Mouse (Mus musculus): ENCODE data around the gene Bcr. TPM values are rescaled to one million over a fixed set of nuclear protein-coding genes. Genes with fewer than 3 reads are reported as not detected.

Gene Bcr
- total and polyA plus RNA-seq, 2 experiments from 2014 or later, result 10.1 to 49.6 TPM

DNA sequence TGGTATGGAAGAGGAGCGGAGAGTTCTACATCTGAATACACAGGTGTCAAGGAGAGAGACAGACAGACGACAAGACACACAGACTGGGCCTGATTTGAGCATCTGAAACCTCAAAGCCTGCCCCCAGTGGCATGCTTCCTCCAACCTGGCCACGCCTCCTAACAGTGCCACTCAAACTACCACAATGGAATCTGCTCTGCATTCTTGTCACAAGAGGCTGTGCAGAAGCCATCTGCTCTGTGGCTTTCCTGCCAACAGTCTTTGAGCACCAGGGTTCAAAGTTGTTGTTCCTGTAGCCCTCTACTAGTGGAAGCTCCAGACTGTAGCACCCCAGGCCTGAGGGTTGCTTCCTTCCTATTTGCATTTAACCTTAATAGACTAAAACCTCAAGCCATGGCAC is 76.8 kb downstream of the Bcr start:
- WGBS, result 73% methylated on average over 3 of the region's 3 CpGs
- H3K4me2 ChIP-seq (ENCODE audit: low read depth), result no peak overlapping the region
- H3K4me3 ChIP-seq (ENCODE audit: low read depth, low read length), result no peak overlapping the region
- H3K9me3 ChIP-seq (ENCODE audit: low read length), result no peaks in the 10 kb centered on the region
- H3K27ac ChIP-seq (ENCODE audit: low read depth, low read length), result no peak overlapping the region
- TF ChIP-seq CTCF (IDR thresholded peaks at IDR 0.05; ENCODE audit: low read depth), result peak; percentile 9; the same call in 1 of the 2 replicates
- H3K27me3 ChIP-seq (ENCODE audit: insufficient read depth, low read length), result no peaks in the 10 kb centered on the region
- peaks cover 61% of the 10 kb centered on the region for H3K36me3 ChIP-seq (ENCODE audit: insufficient read depth)
- H3K4me1 ChIP-seq (ENCODE audit: insufficient read depth), result no peaks in the 10 kb centered on the region
- no peak overlapping the region for H3K9ac ChIP-seq
- ATAC-seq (peak; percentile 83), DNase-seq (peak; percentile 45)

GRCm38 (mm10) chr10:75145221-75145620 is 84.8 kb downstream of the Bcr start:
- Histone ChIP-seq H3K27me3 (ENCODE audit: insufficient read depth, low read length) (no peaks in the 10 kb centered on the region), H3K4me1 (ENCODE audit: insufficient read depth) (no peaks in the 10 kb centered on the region), H3K9ac (no peak overlapping the region), H3K9me3 (ENCODE audit: low read length) (no peaks in the 10 kb centered on the region), H3K4me3 (ENCODE audit: low read depth, low read length) (no peak overlapping the region), H3K4me2 (ENCODE audit: low read depth) (no peak overlapping the region), H3K36me3 (ENCODE audit: insufficient read depth) (peaks cover 78% of the 10 kb centered on the region), H3K27ac (ENCODE audit: low read depth, low read length) (no peak overlapping the region)
- no peak for TF ChIP-seq CTCF (IDR thresholded peaks at IDR 0.05; ENCODE audit: low read depth)
- ATAC-seq (no peak), DNase-seq (no peak)
- WGBS, result 87% methylated on average over 17 of the region's 17 CpGs

- no peaks in the 10 kb centered on the region for H3K27me3 ChIP-seq (ENCODE audit: insufficient read depth, low read length)
- H3K4me2 ChIP-seq (ENCODE audit: low read depth), result no peak overlapping the region
- H3K4me3 ChIP-seq (ENCODE audit: low read depth, low read length), result no peak overlapping the region
- ATAC-seq (no peak), DNase-seq (no peak)
- WGBS, result 96% methylated on average over 4 of the region's 4 CpGs
- H3K27ac ChIP-seq (ENCODE audit: low read depth, low read length), result no peak overlapping the region
- H3K9ac ChIP-seq, result no peak overlapping the region
- no peaks in the 10 kb centered on the region for H3K4me1 ChIP-seq (ENCODE audit: insufficient read depth)
- no peaks in the 10 kb centered on the region for H3K9me3 ChIP-seq (ENCODE audit: low read length)
- TF ChIP-seq CTCF (IDR thresholded peaks at IDR 0.05; ENCODE audit: low read depth), result no peak
- H3K36me3 ChIP-seq (ENCODE audit: insufficient read depth), result peaks cover 74% of the 10 kb centered on the region
Observed at GRCm38 (mm10) chr10:75146001-75146400, 85.6 kb downstream of the Bcr start.

DNA sequence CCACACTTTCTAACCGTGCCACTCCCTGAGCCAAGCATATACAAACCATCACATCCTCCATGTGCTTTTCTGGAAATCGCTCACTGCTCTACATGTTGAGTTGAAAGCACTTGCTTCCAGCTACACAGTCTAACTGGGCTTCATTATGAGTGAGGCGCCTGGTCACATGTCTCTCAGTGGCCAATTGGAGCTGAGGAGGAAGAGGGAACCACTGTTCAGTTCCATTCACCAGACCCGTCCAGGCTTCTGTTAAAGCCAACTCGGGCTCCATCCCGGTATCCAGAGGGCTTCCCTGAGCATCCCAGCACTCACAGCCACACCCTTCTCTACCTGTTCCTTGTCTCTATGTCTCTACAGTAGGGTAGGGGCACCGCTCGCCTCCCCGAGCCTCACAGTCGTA is 86.2 kb downstream of the Bcr start:
- Histone ChIP-seq H3K4me3 (ENCODE audit: low read depth, low read length) (no peak overlapping the region), H3K36me3 (ENCODE audit: insufficient read depth) (peaks cover 72% of the 10 kb centered on the region), H3K27ac (ENCODE audit: low read depth, low read length) (no peak overlapping the region), H3K9me3 (ENCODE audit: low read length) (no peaks in the 10 kb centered on the region), H3K27me3 (ENCODE audit: insufficient read depth, low read length) (no peaks in the 10 kb centered on the region), H3K9ac (no peak overlapping the region), H3K4me1 (ENCODE audit: insufficient read depth) (no peaks in the 10 kb centered on the region), H3K4me2 (ENCODE audit: low read depth) (no peak overlapping the region)
- DNase-seq, result no peak
- no peak for ATAC-seq
- 91% methylated on average over 10 of the region's 10 CpGs for WGBS
- no peak for TF ChIP-seq CTCF (IDR thresholded peaks at IDR 0.05; ENCODE audit: low read depth)

- no peak for DNase-seq
- no peaks in the 10 kb centered on the region for H3K9me3 ChIP-seq (ENCODE audit: low read length)
- 33% methylated on average over 6 of the region's 6 CpGs for WGBS
Observed at GRCm38 (mm10) chr10:75148295-75148694, 87.9 kb downstream of the Bcr start.

DNA sequence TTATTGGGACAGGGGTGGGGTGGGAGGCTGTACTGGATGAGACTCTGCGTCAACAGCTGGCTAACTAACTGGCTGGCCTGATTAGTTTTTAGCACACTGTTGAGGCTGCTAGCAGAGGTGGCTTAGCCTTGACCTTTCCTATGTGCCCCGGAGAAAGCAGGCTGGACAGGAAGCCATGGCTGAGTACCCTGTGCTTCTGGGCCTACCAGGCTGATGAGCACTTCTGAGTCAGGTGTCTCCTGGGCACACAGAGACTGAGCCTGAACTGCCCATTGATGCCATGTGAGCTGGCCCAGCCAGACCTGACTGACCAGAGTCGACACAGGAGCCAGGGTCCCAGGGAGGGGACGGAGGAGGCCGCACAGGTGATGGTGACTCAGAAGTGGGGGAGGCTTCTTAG is 90.0 kb downstream of the Bcr start:
- Histone ChIP-seq H3K4me1 (ENCODE audit: insufficient read depth) (no peaks in the 10 kb centered on the region), H3K36me3 (ENCODE audit: insufficient read depth) (peaks cover 73% of the 10 kb centered on the region), H3K4me3 (ENCODE audit: low read depth, low read length) (no peak overlapping the region), H3K27me3 (ENCODE audit: insufficient read depth, low read length) (no peaks in the 10 kb centered on the region), H3K9ac (no peak overlapping the region), H3K4me2 (ENCODE audit: low read depth) (no peak overlapping the region), H3K27ac (ENCODE audit: low read depth, low read length) (no peak overlapping the region), H3K9me3 (ENCODE audit: low read length) (no peaks in the 10 kb centered on the region)
- no peak for ATAC-seq
- no peak for DNase-seq
- WGBS, result 87% methylated on average over 5 of the region's 5 CpGs
- TF ChIP-seq CTCF (IDR thresholded peaks at IDR 0.05; ENCODE audit: low read depth), result no peak

More at GRCm38 (mm10) chr10:75148295-75148694, 87.9 kb downstream of the Bcr start:
- H3K27me3 ChIP-seq (ENCODE audit: insufficient read depth, low read length), result no peaks in the 10 kb centered on the region
- no peak for TF ChIP-seq CTCF (IDR thresholded peaks at IDR 0.05; ENCODE audit: low read depth)
- H3K27ac ChIP-seq (ENCODE audit: low read depth, low read length), result no peak overlapping the region
- H3K4me2 ChIP-seq (ENCODE audit: low read depth), result no peak overlapping the region
- no peak overlapping the region for H3K9ac ChIP-seq
- H3K36me3 ChIP-seq (ENCODE audit: insufficient read depth), result peaks cover 70% of the 10 kb centered on the region
- no peaks in the 10 kb centered on the region for H3K4me1 ChIP-seq (ENCODE audit: insufficient read depth)
- H3K4me3 ChIP-seq (ENCODE audit: low read depth, low read length), result no peak overlapping the region
- ATAC-seq, result no peak

GRCm38 (mm10) chr10:75151311-75151710 is 90.9 kb downstream of the Bcr start:
- Histone ChIP-seq H3K9ac (no peak overlapping the region), H3K4me3 (ENCODE audit: low read depth, low read length) (no peak overlapping the region), H3K27ac (ENCODE audit: low read depth, low read length) (no peak overlapping the region), H3K4me1 (ENCODE audit: insufficient read depth) (no peaks in the 10 kb centered on the region), H3K4me2 (ENCODE audit: low read depth) (no peak overlapping the region), H3K9me3 (ENCODE audit: low read length) (no peaks in the 10 kb centered on the region), H3K36me3 (ENCODE audit: insufficient read depth) (peaks cover 71% of the 10 kb centered on the region), H3K27me3 (ENCODE audit: insufficient read depth, low read length) (no peaks in the 10 kb centered on the region)
- peak; percentile 82 for ATAC-seq
- TF ChIP-seq CTCF (IDR thresholded peaks at IDR 0.05; ENCODE audit: low read depth), result peak; percentile 94
- peak; percentile 91 for DNase-seq

DNA sequence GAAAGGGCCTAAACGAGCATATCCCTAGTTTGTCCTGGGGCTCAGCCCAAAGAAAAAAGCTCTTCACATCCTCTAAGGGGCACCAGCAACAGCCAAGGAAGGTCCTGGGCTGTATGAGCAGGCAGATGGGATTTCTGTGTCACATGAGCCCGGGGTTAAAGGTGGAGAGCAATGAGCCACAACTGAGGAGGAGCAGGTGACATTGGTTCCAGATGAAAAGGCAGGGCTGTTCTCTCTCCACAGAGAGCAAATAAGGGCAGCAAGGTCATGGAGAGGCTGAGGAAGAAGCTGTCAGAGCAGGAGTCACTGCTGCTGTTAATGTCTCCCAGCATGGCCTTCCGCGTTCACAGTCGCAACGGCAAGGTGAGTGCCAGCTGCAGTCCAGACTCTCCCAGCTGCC is 96.4 kb downstream of the Bcr start:
- no peak overlapping the region for H3K27ac ChIP-seq (ENCODE audit: low read depth, low read length)
- no peak overlapping the region for H3K4me3 ChIP-seq (ENCODE audit: low read depth, low read length)
- no peak overlapping the region for H3K4me2 ChIP-seq (ENCODE audit: low read depth)
- ATAC-seq, result no peak
- WGBS, result 87% methylated on average over 6 of the region's 6 CpGs
- no peak overlapping the region for H3K9ac ChIP-seq
- no peak for DNase-seq
- H3K36me3 ChIP-seq (ENCODE audit: insufficient read depth), result peaks cover 78% of the 10 kb centered on the region
- no peaks in the 10 kb centered on the region for H3K9me3 ChIP-seq (ENCODE audit: low read length)
- TF ChIP-seq CTCF (IDR thresholded peaks at IDR 0.05; ENCODE audit: low read depth), result no peak
- H3K4me1 ChIP-seq (ENCODE audit: insufficient read depth), result no peaks in the 10 kb centered on the region
- H3K27me3 ChIP-seq (ENCODE audit: insufficient read depth, low read length), result no peaks in the 10 kb centered on the region
